Mouse (Mus musculus): ENCODE measurements around the gene Bcor.

The Bcor gene

GRCm38 (mm10) chrX:12127106-12127670, 33.0 kb downstream of the Bcor start:
- DNase-seq (ENCODE audit: low read depth, low spot score) = peak; percentile 23

- DNase-seq (ENCODE audit: low read depth, low spot score) = no peak
Observed at GRCm38 (mm10) chrX:12126408-12127105, 33.6 kb downstream of the Bcor start.

- no peak for DNase-seq (ENCODE audit: low read depth, low spot score)
Observed at GRCm38 (mm10) chrX:12124571-12124970, 35.6 kb downstream of the Bcor start.

GRCm38 (mm10) chrX:12123687-12124087, 36.5 kb downstream of the Bcor start:
- peak; percentile 63 for DNase-seq (ENCODE audit: low read depth, low spot score)

GRCm38 (mm10) chrX:12122594-12123331, 37.4 kb downstream of the Bcor start:
- peak; percentile 72 for DNase-seq (ENCODE audit: low read depth, low spot score)

- DNase-seq (ENCODE audit: low read depth, low spot score) = no peak
Observed at GRCm38 (mm10) chrX:12119476-12119875, 40.7 kb downstream of the Bcor start.

GRCm38 (mm10) chrX:12116128-12116527, 44.0 kb downstream of the Bcor start:
- DNase-seq (ENCODE audit: low read depth, low spot score) = no peak

GRCm38 (mm10) chrX:12112166-12112565, 48.0 kb downstream of the Bcor start:
- no peak for DNase-seq (ENCODE audit: low read depth, low spot score)

- peak; percentile 27 for DNase-seq (ENCODE audit: low read depth, low spot score)
Observed at GRCm38 (mm10) chrX:12110518-12110917, 49.6 kb downstream of the Bcor start.

- DNase-seq (ENCODE audit: low read depth, low spot score) = no peak
Observed at GRCm38 (mm10) chrX:12105358-12105757, 54.8 kb downstream of the Bcor start.

GRCm38 (mm10) chrX:12096783-12097526, 63.2 kb downstream of the Bcor start:
- no peak for DNase-seq (ENCODE audit: low read depth, low spot score)

- DNase-seq (ENCODE audit: low read depth, low spot score) = no peak
Observed at GRCm38 (mm10) chrX:12093371-12093770, 66.8 kb downstream of the Bcor start.

GRCm38 (mm10) chrX:12091431-12092061, 68.6 kb downstream of the Bcor start:
- peak; percentile 22 for DNase-seq (ENCODE audit: low read depth, low spot score)

- DNase-seq (ENCODE audit: low read depth, low spot score) = peak; percentile 52
Observed at GRCm38 (mm10) chrX:12090871-12091404, 69.2 kb downstream of the Bcor start.

GRCm38 (mm10) chrX:12090151-12090870, 69.8 kb downstream of the Bcor start:
- peak; percentile 45 for DNase-seq (ENCODE audit: low read depth, low spot score)

GRCm38 (mm10) chrX:12089353-12090081, 70.6 kb downstream of the Bcor start:
- peak; percentile 47 for DNase-seq (ENCODE audit: low read depth, low spot score)

GRCm38 (mm10) chrX:12089027-12089340, 71.2 kb downstream of the Bcor start:
- DNase-seq (ENCODE audit: low read depth, low spot score) = no peak

GRCm38 (mm10) chrX:12088301-12089026, 71.7 kb downstream of the Bcor start:
- peak; percentile 71 for DNase-seq (ENCODE audit: low read depth, low spot score)

- no peak for DNase-seq (ENCODE audit: low read depth, low spot score)
Observed at GRCm38 (mm10) chrX:12087511-12088300, 72.4 kb downstream of the Bcor start.

Data from ES-CJ7 (cell line).